In genomic region chr4:118446415-118447153, GRCm38 (mm10) we compare ENCODE assay signal across 8 mouse cellular contexts. TPM values are rescaled to one million over a fixed set of nuclear protein-coding genes. Genes with fewer than 3 reads are reported as not detected.
A peak's percentile ranks its signal among the peaks of the same experiment; 100 is the strongest.
DNase-seq lines count a peak whose midpoint lies in the region; ATAC-seq and TF ChIP-seq lines count a peak whose summit lies in the region.

No protein-coding gene starts in this region.

- H3K9me3 ChIP-seq in forebrain, embryonic 12.5 days, result no peaks in the 10 kb centered on the region
- H3K9me3 ChIP-seq in liver, embryonic 14.5 days (ENCODE audit: control insufficient read depth, low read length), result no peaks in the 10 kb centered on the region
- no peaks in the 10 kb centered on the region for H3K9me3 ChIP-seq in stomach, embryonic 14.5 days (ENCODE audit: control insufficient read depth, low read depth, low read length)

- WGBS in lung, adult 2 months, result 40% methylated on average over 24 of the region's 24 CpGs
- 18% methylated on average over 24 of the region's 24 CpGs for WGBS in forebrain, embryonic 12.5 days
- WGBS in liver, embryonic 14.5 days (ENCODE audit: insufficient replicate concordance), result 63% methylated on average over 24 of the region's 24 CpGs
- 29% methylated on average over 24 of the region's 24 CpGs for WGBS in stomach, embryonic 14.5 days

- ATAC-seq in forebrain, embryonic 12.5 days (ENCODE audit: low FRiP score), result peak; percentile 20; the same call in 1 of the 2 replicates
- no peak for ATAC-seq in liver, embryonic 14.5 days (ENCODE audit: insufficient read depth)
- 0 out of 2 replicates have a peak, but pooled peaks have one; percentile 5 for ATAC-seq in stomach, embryonic 14.5 days (ENCODE audit: insufficient number of reproducible peaks, insufficient read depth, low FRiP score, low read depth)
- no peak for ATAC-seq in erythroid progenitor cell, adult 5-6 weeks (replicated peaks; ENCODE audit: low FRiP score, poor library complexity, severe bottlenecking)

- no peak for TF ChIP-seq CTCF in lung, adult 2 months (IDR thresholded peaks at IDR 0.05; ENCODE audit: insufficient read depth, low read length)
- TF ChIP-seq CTCF in liver, embryonic 14.5 days (IDR thresholded peaks at IDR 0.05; ENCODE audit: low read depth), result no peak

- no peak for DNase-seq in lung, adult 2 months
- DNase-seq in lung, adult 18-20 months, result no peak
- DNase-seq in liver, embryonic 14.5 days (ENCODE audit: low read depth in 3 of 3, low spot score in 3 of 3), result no peak
- DNase-seq in cerebellum, postnatal 36 days, result no peak
- DNase-seq in thymus, postnatal 14 days, result no peak

- H3K27ac ChIP-seq in forebrain, embryonic 12.5 days, result no peak overlapping the region; the same call in 1 of the 2 replicates
- H3K27ac ChIP-seq in liver, embryonic 14.5 days, result no peak overlapping the region
- no peak overlapping the region for H3K27ac ChIP-seq in stomach, embryonic 14.5 days (ENCODE audit: low read length)

- H3K4me3 ChIP-seq in lung, adult 2 months (replicated peaks; ENCODE audit: extremely low read depth, low read depth, low read length), result peak overlapping the region; percentile 36
- peak overlapping the region; percentile 40 for H3K4me3 ChIP-seq in forebrain, embryonic 12.5 days (replicated peaks)
- peak overlapping the region in 1 of 2 experiments; percentile 4; a peak in 1 of 4 replicates for H3K4me3 ChIP-seq in liver, embryonic 14.5 days (ENCODE audit: insufficient read depth in 1 of 2, low read depth in 2 of 2, low read length in 2 of 2)
- H3K4me3 ChIP-seq in stomach, embryonic 14.5 days (ENCODE audit: low read depth, low read length), result peak overlapping the region; percentile 27

- no peaks in the 10 kb centered on the region for H3K4me1 ChIP-seq in lung, adult 2 months (ENCODE audit: control insufficient read depth, insufficient read depth, low read length)
- H3K4me1 ChIP-seq in forebrain, embryonic 12.5 days, result peaks cover 17% of the 10 kb centered on the region
- H3K4me1 ChIP-seq in liver, embryonic 14.5 days (replicated peaks; ENCODE audit: control insufficient read depth in 2 of 2, insufficient read depth in 2 of 2, low read length in 1 of 2), result no peaks in the 10 kb centered on the region
- peaks cover 10% of the 10 kb centered on the region; the same call in 1 of the 2 replicates for H3K4me1 ChIP-seq in stomach, embryonic 14.5 days (ENCODE audit: control insufficient read depth, insufficient read depth, low read length)

- H3K36me3 ChIP-seq in forebrain, embryonic 12.5 days (replicated peaks), result no peaks in the 10 kb centered on the region
- H3K36me3 ChIP-seq in liver, embryonic 14.5 days (replicated peaks; ENCODE audit: control insufficient read depth, insufficient read depth, low read depth), result no peaks in the 10 kb centered on the region
- no peaks in the 10 kb centered on the region for H3K36me3 ChIP-seq in stomach, embryonic 14.5 days (ENCODE audit: control insufficient read depth, insufficient read depth, low read length)

- no peak for TF ChIP-seq EP300 in liver, embryonic 14.5 days (IDR thresholded peaks at IDR 0.05; ENCODE audit: low read depth)

- peaks cover 5% of the 10 kb centered on the region; the same call in 1 of the 2 replicates for H3K27me3 ChIP-seq in forebrain, embryonic 12.5 days
- H3K27me3 ChIP-seq in liver, embryonic 14.5 days (ENCODE audit: control insufficient read depth, insufficient read depth, low read length), result no peaks in the 10 kb centered on the region
- no peaks in the 10 kb centered on the region for H3K27me3 ChIP-seq in stomach, embryonic 14.5 days (ENCODE audit: control insufficient read depth, insufficient read depth, low read length)

- no peak for TF ChIP-seq POLR2A in lung, adult 2 months (IDR thresholded peaks at IDR 0.05; ENCODE audit: borderline replicate concordance, extremely low read depth, low read depth, low read length)

- peak overlapping the region; percentile 70 for H3K4me2 ChIP-seq in forebrain, embryonic 12.5 days
- H3K4me2 ChIP-seq in liver, embryonic 14.5 days (ENCODE audit: low read depth), result peak overlapping the region; percentile 44
- H3K4me2 ChIP-seq in stomach, embryonic 14.5 days (replicated peaks; ENCODE audit: low read depth, low read length), result peak overlapping the region; percentile 80

- peak overlapping the region; percentile 48 for H3K9ac ChIP-seq in forebrain, embryonic 12.5 days
- no peak overlapping the region for H3K9ac ChIP-seq in liver, embryonic 14.5 days (replicated peaks)
- H3K9ac ChIP-seq in stomach, embryonic 14.5 days (replicated peaks; ENCODE audit: low read depth, low read length), result no peak overlapping the region

RNA-seq across cellular contexts. Expression of gene Cdc20, which starts 9.4 kb away (rescaled TPM):
- polyA plus RNA-seq in lung, adult 2 months (2012; rRNA removed), result 6.1 and 10.1 TPM in 2 replicates
- polyA plus RNA-seq in forebrain, embryonic 12.5 days (2016; fragmentation: Nextera tagmentation; extraction: Ambion mirVana), result 299 and 306 TPM in 2 replicates
- 99.0 and 109 TPM in 2 replicates for polyA plus RNA-seq in liver, embryonic 14.5 days (2012; rRNA removed)
- 147 and 167 TPM in 2 replicates for polyA plus RNA-seq in liver, embryonic 14.5 days (2014; fragmentation: Nextera tagmentation; extraction: Ambion mirVana)
- polyA plus RNA-seq in stomach, embryonic 14.5 days (2014; fragmentation: Nextera tagmentation; extraction: Ambion mirVana), result 219 and 230 TPM in 2 replicates
- 127 and 137 TPM in 2 replicates for total RNA-seq in erythroid progenitor cell, adult 5-6 weeks (2015; ENCODE audit: low replicate concordance)
- total RNA-seq in erythroid progenitor cell, adult 5-6 weeks (2017; ENCODE audit: low replicate concordance), result 157 and 162 TPM in 2 replicates

RNA-seq across cellular contexts. Expression of gene Mpl, which starts 10.7 kb away (rescaled TPM):
- 1.1 and 1.8 TPM in 2 replicates for polyA plus RNA-seq in lung, adult 2 months (2012; rRNA removed)
- polyA plus RNA-seq in forebrain, embryonic 12.5 days (2016; fragmentation: Nextera tagmentation; extraction: Ambion mirVana), result 0.37 and 0.95 TPM in 2 replicates
- polyA plus RNA-seq in liver, embryonic 14.5 days (2012; rRNA removed), result 5.6 and 5.7 TPM in 2 replicates
- 6.3 and 9.0 TPM in 2 replicates for polyA plus RNA-seq in liver, embryonic 14.5 days (2014; fragmentation: Nextera tagmentation; extraction: Ambion mirVana)
- 0.36 and 0.52 TPM in 2 replicates for polyA plus RNA-seq in stomach, embryonic 14.5 days (2014; fragmentation: Nextera tagmentation; extraction: Ambion mirVana)
- 0.72 and 3.8 TPM in 2 replicates for total RNA-seq in erythroid progenitor cell, adult 5-6 weeks (2015; ENCODE audit: low replicate concordance)
- 0.77 TPM in 1 of 2 replicates, not detected in the other for total RNA-seq in erythroid progenitor cell, adult 5-6 weeks (2017; ENCODE audit: low replicate concordance)

RNA-seq across cellular contexts. Expression of gene Elovl1, which starts 18.7 kb away (rescaled TPM):
- 978 and 1,062 TPM in 2 replicates for polyA plus RNA-seq in lung, adult 2 months (2012; rRNA removed)
- 27.7 and 30.1 TPM in 2 replicates for polyA plus RNA-seq in forebrain, embryonic 12.5 days (2016; fragmentation: Nextera tagmentation; extraction: Ambion mirVana)
- 88.1 and 113 TPM in 2 replicates for polyA plus RNA-seq in liver, embryonic 14.5 days (2012; rRNA removed)
- 87.1 and 88.0 TPM in 2 replicates for polyA plus RNA-seq in liver, embryonic 14.5 days (2014; fragmentation: Nextera tagmentation; extraction: Ambion mirVana)
- 109 and 110 TPM in 2 replicates for polyA plus RNA-seq in stomach, embryonic 14.5 days (2014; fragmentation: Nextera tagmentation; extraction: Ambion mirVana)
- total RNA-seq in erythroid progenitor cell, adult 5-6 weeks (2015; ENCODE audit: low replicate concordance), result 25.6 and 56.6 TPM in 2 replicates
- 33.8 and 46.0 TPM in 2 replicates for total RNA-seq in erythroid progenitor cell, adult 5-6 weeks (2017; ENCODE audit: low replicate concordance)

RNA-seq across cellular contexts. Expression of gene Med8, which starts 37.4 kb away (rescaled TPM):
- 20.8 and 38.4 TPM in 2 replicates for polyA plus RNA-seq in lung, adult 2 months (2012; rRNA removed)
- polyA plus RNA-seq in forebrain, embryonic 12.5 days (2016; fragmentation: Nextera tagmentation; extraction: Ambion mirVana), result 144 and 154 TPM in 2 replicates
- 33.5 and 50.2 TPM in 2 replicates for polyA plus RNA-seq in liver, embryonic 14.5 days (2012; rRNA removed)
- 69.1 and 73.8 TPM in 2 replicates for polyA plus RNA-seq in liver, embryonic 14.5 days (2014; fragmentation: Nextera tagmentation; extraction: Ambion mirVana)
- polyA plus RNA-seq in stomach, embryonic 14.5 days (2014; fragmentation: Nextera tagmentation; extraction: Ambion mirVana), result 87.1 and 99.7 TPM in 2 replicates
- 62.7 and 72.5 TPM in 2 replicates for total RNA-seq in erythroid progenitor cell, adult 5-6 weeks (2015; ENCODE audit: low replicate concordance)
- total RNA-seq in erythroid progenitor cell, adult 5-6 weeks (2017; ENCODE audit: low replicate concordance), result 63.6 and 68.4 TPM in 2 replicates

RNA-seq across cellular contexts. Expression of gene Szt2, which starts 37.5 kb away (rescaled TPM):
- polyA plus RNA-seq in lung, adult 2 months (2012; rRNA removed), result 48.5 and 54.4 TPM in 2 replicates
- 15.4 and 15.9 TPM in 2 replicates for polyA plus RNA-seq in forebrain, embryonic 12.5 days (2016; fragmentation: Nextera tagmentation; extraction: Ambion mirVana)
- polyA plus RNA-seq in liver, embryonic 14.5 days (2012; rRNA removed), result 5.8 and 5.9 TPM in 2 replicates
- 2.2 and 2.6 TPM in 2 replicates for polyA plus RNA-seq in liver, embryonic 14.5 days (2014; fragmentation: Nextera tagmentation; extraction: Ambion mirVana)
- 10.7 and 14.5 TPM in 2 replicates for polyA plus RNA-seq in stomach, embryonic 14.5 days (2014; fragmentation: Nextera tagmentation; extraction: Ambion mirVana)
- total RNA-seq in erythroid progenitor cell, adult 5-6 weeks (2015; ENCODE audit: low replicate concordance), result 36.9 and 44.3 TPM in 2 replicates
- total RNA-seq in erythroid progenitor cell, adult 5-6 weeks (2017; ENCODE audit: low replicate concordance), result 18.2 and 33.9 TPM in 2 replicates

Comparison
In these comparisons a context has a peak if more than half of its experiments do, and no peak if none do; other contexts are left out.
1. ATAC-seq: peak in forebrain, embryonic 12.5 days (single experiment) and stomach, embryonic 14.5 days (single experiment); none in liver, embryonic 14.5 days (single experiment) and erythroid progenitor cell, adult 5-6 weeks (single experiment).
2. Peak in every context shown above with its lines, with median percentiles within 50 percentile points of each other: H3K4me2 ChIP-seq.